Mouse (Mus musculus): ENCODE data around the gene Gm9817. TPM values are rescaled to one million over a fixed set of nuclear protein-coding genes. Genes with fewer than 3 reads are reported as not detected.

Gm9817 gene
- total RNA-seq, 1 experiment = 8.5 TPM

DNA sequence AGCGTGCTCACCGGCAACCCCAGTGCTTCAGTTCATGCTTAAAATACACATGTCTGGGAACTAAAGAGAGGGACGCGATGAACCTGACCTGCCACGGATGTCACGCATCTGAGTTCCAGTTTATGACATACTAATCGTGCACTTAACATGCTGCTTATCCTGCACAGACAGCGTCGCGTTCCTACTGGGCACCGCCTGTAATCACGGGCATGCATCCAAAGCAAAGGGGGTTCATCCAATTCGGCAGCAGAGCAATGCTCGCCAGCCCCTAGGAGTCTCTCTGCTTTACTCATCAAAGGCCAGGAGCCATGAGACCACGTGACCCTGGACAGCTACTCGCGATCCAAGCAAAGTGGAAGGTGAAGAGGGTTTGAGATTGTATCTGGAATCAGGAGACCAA lies 19.3 kb upstream of the Gm9817 start:
- Histone ChIP-seq H3K27ac (ENCODE audit: insufficient read depth, low read depth, low read length, poor library complexity, severe bottlenecking) (no peak overlapping the region), H3K4me1 (ENCODE audit: control insufficient read depth in 2 of 2, insufficient read depth in 2 of 2, low read length in 2 of 2, poor library complexity in 1 of 2) (no peaks in the 10 kb centered on the region; a peak in 1 of 4 replicates), H3K36me3 (ENCODE audit: control insufficient read depth, insufficient read depth, low read length, poor library complexity, severe bottlenecking) (no peaks in the 10 kb centered on the region), H3K4me3 (ENCODE audit: insufficient read depth in 1 of 2, low read depth in 1 of 2, low read length in 2 of 2, poor library complexity in 1 of 2, severe bottlenecking in 1 of 2) (no peak overlapping the region), H3K9me3 (ENCODE audit: control insufficient read depth, insufficient read depth, low read depth, low read length) (no peaks in the 10 kb centered on the region), H3K9ac (ENCODE audit: insufficient read depth, low read depth, low read length, poor library complexity, severe bottlenecking) (no peak overlapping the region)
- in situ Hi-C loops (cut with MboI; ENCODE audit: low sequenced_read_pairs in 2 of 2, unreplicated experiment in 2 of 2) = no loop called here
- TF ChIP-seq HCFC1 (IDR thresholded peaks at IDR 0.05; ENCODE audit: borderline replicate concordance, insufficient read depth, low read length) = no peak
- DNase-seq (ENCODE audit: low read depth, low spot score) = no peak

DNA sequence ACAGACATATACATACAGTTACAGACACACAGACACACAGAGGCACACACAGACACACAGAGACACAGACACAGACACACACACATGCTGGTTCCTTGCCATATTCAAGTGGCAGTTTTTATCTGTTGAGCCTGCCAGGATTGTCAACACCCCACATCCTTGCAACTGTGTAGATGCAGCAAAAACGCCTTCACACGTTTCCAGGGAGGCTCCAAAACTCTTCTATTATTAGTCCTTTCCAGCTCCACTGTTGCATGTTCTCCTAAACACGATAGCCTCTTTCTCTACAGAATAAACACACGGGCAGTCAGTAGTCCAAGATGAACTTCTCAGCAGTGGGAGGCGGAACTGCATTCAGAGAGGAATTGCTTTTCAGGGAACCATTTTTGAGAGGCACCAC lies 15.3 kb upstream of the Gm9817 start:
- Histone ChIP-seq H3K4me3 (ENCODE audit: insufficient read depth in 1 of 2, low read depth in 1 of 2, low read length in 2 of 2, poor library complexity in 1 of 2, severe bottlenecking in 1 of 2) (no peak overlapping the region), H3K36me3 (ENCODE audit: control insufficient read depth, insufficient read depth, low read length, poor library complexity, severe bottlenecking) (no peaks in the 10 kb centered on the region), H3K27ac (ENCODE audit: insufficient read depth, low read depth, low read length, poor library complexity, severe bottlenecking) (no peak overlapping the region), H3K9me3 (ENCODE audit: control insufficient read depth, insufficient read depth, low read depth, low read length) (no peaks in the 10 kb centered on the region), H3K4me1 (ENCODE audit: control insufficient read depth in 2 of 2, insufficient read depth in 2 of 2, low read length in 2 of 2, poor library complexity in 1 of 2) (no peaks in the 10 kb centered on the region; a peak in 1 of 4 replicates), H3K9ac (ENCODE audit: insufficient read depth, low read depth, low read length, poor library complexity, severe bottlenecking) (no peak overlapping the region)
- in situ Hi-C loops (cut with MboI; ENCODE audit: low sequenced_read_pairs in 2 of 2, unreplicated experiment in 2 of 2) = no loop called here
- TF ChIP-seq HCFC1 (IDR thresholded peaks at IDR 0.05; ENCODE audit: borderline replicate concordance, insufficient read depth, low read length) = no peak
- no peak for TF ChIP-seq ZNF384 (IDR thresholded peaks at IDR 0.05; ENCODE audit: low read depth, low read length)
- TF ChIP-seq CHD2 (IDR thresholded peaks at IDR 0.05; ENCODE audit: low read depth, low read length) = no peak
- no peak for TF ChIP-seq MAFK (IDR thresholded peaks at IDR 0.05; ENCODE audit: insufficient read depth, low read depth, low read length)
- TF ChIP-seq ZC3H11A (IDR thresholded peaks at IDR 0.05; ENCODE audit: borderline replicate concordance, low read depth, low read length) = no peak
- no peak for DNase-seq (ENCODE audit: low read depth, low spot score)

DNA sequence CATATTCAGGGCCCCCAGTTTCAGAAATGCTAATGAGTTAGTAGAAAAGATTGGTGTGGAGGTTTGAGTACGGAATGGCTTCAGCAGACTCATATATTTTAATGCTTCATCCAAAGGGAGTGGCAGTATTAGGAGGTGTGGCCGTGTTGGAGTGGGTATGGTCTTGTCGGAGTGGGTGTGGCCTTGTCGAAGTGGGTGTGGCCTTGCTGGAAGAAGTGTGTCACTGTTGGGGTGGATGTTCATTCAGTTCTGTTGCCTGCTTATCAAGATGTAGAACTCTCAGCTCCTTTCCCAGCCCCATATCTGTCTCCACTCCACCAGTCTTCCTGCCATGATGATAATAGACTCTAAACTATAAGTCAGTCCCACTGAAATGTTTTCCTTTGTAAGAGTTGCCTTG lies 13.5 kb upstream of the Gm9817 start:
- Histone ChIP-seq H3K9ac (ENCODE audit: insufficient read depth, low read depth, low read length, poor library complexity, severe bottlenecking) (no peak overlapping the region), H3K27ac (ENCODE audit: insufficient read depth, low read depth, low read length, poor library complexity, severe bottlenecking) (no peak overlapping the region), H3K9me3 (ENCODE audit: control insufficient read depth, insufficient read depth, low read depth, low read length) (no peaks in the 10 kb centered on the region), H3K4me1 (ENCODE audit: control insufficient read depth in 2 of 2, insufficient read depth in 2 of 2, low read length in 2 of 2, poor library complexity in 1 of 2) (no peaks in the 10 kb centered on the region), H3K36me3 (ENCODE audit: control insufficient read depth, insufficient read depth, low read length, poor library complexity, severe bottlenecking) (no peaks in the 10 kb centered on the region), H3K4me3 (ENCODE audit: insufficient read depth in 1 of 2, low read depth in 1 of 2, low read length in 2 of 2, poor library complexity in 1 of 2, severe bottlenecking in 1 of 2) (no peak overlapping the region)
- in situ Hi-C loops (cut with MboI; ENCODE audit: low sequenced_read_pairs in 2 of 2, unreplicated experiment in 2 of 2) = no loop called here
- TF ChIP-seq HCFC1 (IDR thresholded peaks at IDR 0.05; ENCODE audit: borderline replicate concordance, insufficient read depth, low read length) = no peak
- no peak for TF ChIP-seq ZNF384 (IDR thresholded peaks at IDR 0.05; ENCODE audit: low read depth, low read length)
- TF ChIP-seq ZC3H11A (IDR thresholded peaks at IDR 0.05; ENCODE audit: borderline replicate concordance, low read depth, low read length) = no peak
- no peak for TF ChIP-seq MAFK (IDR thresholded peaks at IDR 0.05; ENCODE audit: insufficient read depth, low read depth, low read length)
- no peak for TF ChIP-seq CHD2 (IDR thresholded peaks at IDR 0.05; ENCODE audit: low read depth, low read length)
- DNase-seq (ENCODE audit: low read depth, low spot score) = no peak

DNA sequence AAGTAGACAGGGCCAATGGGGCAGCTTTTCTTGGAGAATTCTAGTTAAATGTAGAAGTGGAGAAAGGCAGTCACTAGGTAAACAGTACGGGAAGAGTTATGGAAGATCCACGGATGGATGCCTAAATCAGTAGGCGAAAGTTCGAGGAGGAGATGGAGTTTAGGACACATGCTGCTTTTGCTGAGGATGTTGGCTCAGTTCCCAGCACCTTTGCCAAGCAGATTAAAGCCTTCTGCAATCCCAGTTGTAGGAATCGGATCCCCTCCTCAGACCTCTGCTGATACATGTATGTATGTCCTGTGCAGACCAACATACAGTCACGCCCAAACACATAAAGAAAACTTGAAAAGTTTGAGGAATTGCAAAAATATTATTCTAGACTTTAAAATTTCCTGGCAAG lies 8.1 kb upstream of the Gm9817 start:
- in situ Hi-C loops (cut with MboI; ENCODE audit: low sequenced_read_pairs in 2 of 2, unreplicated experiment in 2 of 2) = no loop called here
- no peaks in the 10 kb centered on the region for H3K4me1 ChIP-seq (ENCODE audit: control insufficient read depth in 2 of 2, insufficient read depth in 2 of 2, low read length in 2 of 2, poor library complexity in 1 of 2)
- no peak overlapping the region for H3K9ac ChIP-seq (ENCODE audit: insufficient read depth, low read depth, low read length, poor library complexity, severe bottlenecking)
- no peak for DNase-seq (ENCODE audit: low read depth, low spot score)
- no peaks in the 10 kb centered on the region for H3K9me3 ChIP-seq (ENCODE audit: control insufficient read depth, insufficient read depth, low read depth, low read length)
- no peaks in the 10 kb centered on the region for H3K36me3 ChIP-seq (ENCODE audit: control insufficient read depth, insufficient read depth, low read length, poor library complexity, severe bottlenecking)
- H3K4me3 ChIP-seq (ENCODE audit: insufficient read depth in 1 of 2, low read depth in 1 of 2, low read length in 2 of 2, poor library complexity in 1 of 2, severe bottlenecking in 1 of 2) = no peak overlapping the region
- TF ChIP-seq HCFC1 (IDR thresholded peaks at IDR 0.05; ENCODE audit: borderline replicate concordance, insufficient read depth, low read length) = no peak
- no peak for TF ChIP-seq MAFK (IDR thresholded peaks at IDR 0.05; ENCODE audit: insufficient read depth, low read depth, low read length)
- no peak for TF ChIP-seq ZNF384 (IDR thresholded peaks at IDR 0.05; ENCODE audit: low read depth, low read length)
- TF ChIP-seq CHD2 (IDR thresholded peaks at IDR 0.05; ENCODE audit: low read depth, low read length) = no peak
- TF ChIP-seq ZC3H11A (IDR thresholded peaks at IDR 0.05; ENCODE audit: borderline replicate concordance, low read depth, low read length) = no peak
- H3K27ac ChIP-seq (ENCODE audit: insufficient read depth, low read depth, low read length, poor library complexity, severe bottlenecking) = no peak overlapping the region

DNA sequence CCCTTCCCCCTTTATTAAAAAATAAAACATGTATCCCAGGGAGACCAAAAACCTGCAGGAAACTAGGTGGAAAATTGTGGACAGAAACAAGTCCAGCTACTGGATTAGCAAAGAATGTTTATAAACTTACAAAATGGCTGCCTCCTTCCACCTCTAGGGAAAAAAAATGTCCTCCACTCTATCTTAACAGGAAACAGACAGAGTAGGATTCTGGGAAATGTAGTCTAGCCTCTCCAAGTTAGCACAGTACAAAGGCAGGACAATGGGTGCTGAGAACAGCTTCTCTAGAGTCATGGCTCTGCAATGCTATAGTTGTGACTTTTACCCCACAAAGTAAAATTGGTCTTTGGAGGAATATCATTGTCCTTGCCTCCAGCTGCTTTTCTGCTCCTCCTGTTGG lies 3.5 kb upstream of the Gm9817 start:
- in situ Hi-C loops (cut with MboI; ENCODE audit: low sequenced_read_pairs in 2 of 2, unreplicated experiment in 2 of 2) = no loop called here
- Histone ChIP-seq H3K4me3 (ENCODE audit: insufficient read depth in 1 of 2, low read depth in 1 of 2, low read length in 2 of 2, poor library complexity in 1 of 2, severe bottlenecking in 1 of 2) (no peak overlapping the region), H3K9ac (ENCODE audit: insufficient read depth, low read depth, low read length, poor library complexity, severe bottlenecking) (no peak overlapping the region), H3K4me1 (ENCODE audit: control insufficient read depth in 2 of 2, insufficient read depth in 2 of 2, low read length in 2 of 2, poor library complexity in 1 of 2) (peaks cover 2 to 3% of the 10 kb centered on the region in 2 experiments; a peak in 2 of 4 replicates), H3K27ac (ENCODE audit: insufficient read depth, low read depth, low read length, poor library complexity, severe bottlenecking) (no peak overlapping the region), H3K9me3 (ENCODE audit: control insufficient read depth, insufficient read depth, low read depth, low read length) (no peaks in the 10 kb centered on the region), H3K36me3 (ENCODE audit: control insufficient read depth, insufficient read depth, low read length, poor library complexity, severe bottlenecking) (no peaks in the 10 kb centered on the region)
- DNase-seq (ENCODE audit: low read depth, low spot score) = no peak
- TF ChIP-seq MAFK (IDR thresholded peaks at IDR 0.05; ENCODE audit: insufficient read depth, low read depth, low read length) = no peak
- TF ChIP-seq CHD2 (IDR thresholded peaks at IDR 0.05; ENCODE audit: low read depth, low read length) = no peak
- no peak for TF ChIP-seq HCFC1 (IDR thresholded peaks at IDR 0.05; ENCODE audit: borderline replicate concordance, insufficient read depth, low read length)
- no peak for TF ChIP-seq ZNF384 (IDR thresholded peaks at IDR 0.05; ENCODE audit: low read depth, low read length)
- no peak for TF ChIP-seq ZC3H11A (IDR thresholded peaks at IDR 0.05; ENCODE audit: borderline replicate concordance, low read depth, low read length)
